Mouse (Mus musculus): Measurements from ENCODE around the gene Zfp202. TPM values are rescaled to one million over a fixed set of nuclear protein-coding genes. Genes with fewer than 3 reads are reported as not detected.

The Zfp202 gene
- polyA plus RNA-seq, 1 experiment from 2014 or later = 7.0 TPM

- DNase-seq (ENCODE audit: low spot score) = no peak
- H3K36me3 ChIP-seq = no peaks in the 10 kb centered on the region
- peaks cover 5% of the 10 kb centered on the region for H3K4me1 ChIP-seq
- H3K9me3 ChIP-seq (replicated peaks) = no peaks in the 10 kb centered on the region
- WGBS = 71% methylated on average over 4 of the region's 4 CpGs
- no peak overlapping the region for H3K4me3 ChIP-seq
- H3K27ac ChIP-seq (replicated peaks) = no peak overlapping the region
- no peaks in the 10 kb centered on the region for H3K27me3 ChIP-seq (ENCODE audit: low read depth, poor library complexity, severe bottlenecking)
Measured at GRCm38 (mm10) chr9:40224289-40224688, 32.2 kb downstream of the Zfp202 start.

- peak; percentile 50 for DNase-seq (ENCODE audit: low spot score)
- 73% methylated on average over 10 of the region's 10 CpGs for WGBS
- H3K27me3 ChIP-seq (ENCODE audit: low read depth, poor library complexity, severe bottlenecking) = 0 out of 2 replicates have a peak, but pooled peaks cover 4% of the 10 kb centered on the region
- H3K4me3 ChIP-seq = no peak overlapping the region
- no peak overlapping the region for H3K27ac ChIP-seq (replicated peaks)
- no peaks in the 10 kb centered on the region for H3K36me3 ChIP-seq
- peaks cover 8% of the 10 kb centered on the region for H3K4me1 ChIP-seq
- H3K9me3 ChIP-seq (replicated peaks) = peaks cover 3% of the 10 kb centered on the region; the same call in 1 of the 2 replicates
Measured at GRCm38 (mm10) chr9:40227874-40228789, 36.0 kb downstream of the Zfp202 start.

GRCm38 (mm10) chr9:40228804-40229331 lies 36.8 kb downstream of the Zfp202 start:
- 58% methylated on average over 6 of the region's 6 CpGs for WGBS
- Histone ChIP-seq H3K27me3 (ENCODE audit: low read depth, poor library complexity, severe bottlenecking) (0 out of 2 replicates have a peak, but pooled peaks cover 4% of the 10 kb centered on the region), H3K4me3 (no peak overlapping the region), H3K9me3 (replicated peaks) (peaks cover 3% of the 10 kb centered on the region; the same call in 1 of the 2 replicates), H3K27ac (replicated peaks) (no peak overlapping the region), H3K36me3 (no peaks in the 10 kb centered on the region), H3K4me1 (peaks cover 8% of the 10 kb centered on the region)
- DNase-seq (ENCODE audit: low spot score) = no peak

GRCm38 (mm10) chr9:40229479-40229878 lies 37.4 kb downstream of the Zfp202 start:
- no peaks in the 10 kb centered on the region for H3K36me3 ChIP-seq
- WGBS = 77% methylated on average over 5 of the region's 5 CpGs
- H3K4me1 ChIP-seq = peaks cover 10% of the 10 kb centered on the region
- H3K9me3 ChIP-seq (replicated peaks) = peaks cover 3% of the 10 kb centered on the region; the same call in 1 of the 2 replicates
- no peak overlapping the region for H3K27ac ChIP-seq (replicated peaks)
- H3K27me3 ChIP-seq (ENCODE audit: low read depth, poor library complexity, severe bottlenecking) = 0 out of 2 replicates have a peak, but pooled peaks cover 4% of the 10 kb centered on the region
- H3K4me3 ChIP-seq = no peak overlapping the region
- no peak for DNase-seq (ENCODE audit: low spot score)

GRCm38 (mm10) chr9:40231019-40231418 lies 38.9 kb downstream of the Zfp202 start:
- H3K4me3 ChIP-seq = no peak overlapping the region
- H3K36me3 ChIP-seq = no peaks in the 10 kb centered on the region

GRCm38 (mm10) chr9:40234233-40235072 lies 42.3 kb downstream of the Zfp202 start:
- Histone ChIP-seq H3K36me3 (no peaks in the 10 kb centered on the region), H3K4me1 (peaks cover 11% of the 10 kb centered on the region), H3K9me3 (replicated peaks) (peaks cover 3% of the 10 kb centered on the region; the same call in 1 of the 2 replicates), H3K4me3 (no peak overlapping the region), H3K27ac (replicated peaks) (no peak overlapping the region), H3K27me3 (ENCODE audit: low read depth, poor library complexity, severe bottlenecking) (0 out of 2 replicates have a peak, but pooled peaks cover 4% of the 10 kb centered on the region)
- 69% methylated on average over 10 of the region's 10 CpGs for WGBS
- no peak for DNase-seq (ENCODE audit: low spot score)

More at GRCm38 (mm10) chr9:40231019-40231418, 38.9 kb downstream of the Zfp202 start:
- 92% methylated on average over 3 of the region's 3 CpGs for WGBS
- no peak overlapping the region for H3K27ac ChIP-seq (replicated peaks)
- H3K4me1 ChIP-seq = peaks cover 18% of the 10 kb centered on the region
- no peak for DNase-seq (ENCODE audit: low spot score)
- 0 out of 2 replicates have a peak, but pooled peaks cover 4% of the 10 kb centered on the region for H3K27me3 ChIP-seq (ENCODE audit: low read depth, poor library complexity, severe bottlenecking)
- H3K9me3 ChIP-seq (replicated peaks) = peaks cover 3% of the 10 kb centered on the region; the same call in 1 of the 2 replicates

- H3K27me3 ChIP-seq (ENCODE audit: low read depth, poor library complexity, severe bottlenecking) = peaks cover 9% of the 10 kb centered on the region
- H3K4me3 ChIP-seq = no peak overlapping the region
- no peak overlapping the region for H3K27ac ChIP-seq (replicated peaks)
- peaks cover 17% of the 10 kb centered on the region for H3K4me1 ChIP-seq
- WGBS = 92% methylated on average over 7 of the region's 7 CpGs
- no peaks in the 10 kb centered on the region for H3K36me3 ChIP-seq
- DNase-seq (ENCODE audit: low spot score) = no peak
- H3K9me3 ChIP-seq (replicated peaks) = peaks cover 3% of the 10 kb centered on the region; the same call in 1 of the 2 replicates
Measured at GRCm38 (mm10) chr9:40235220-40235619, 43.1 kb downstream of the Zfp202 start.

GRCm38 (mm10) chr9:40239749-40240148 lies 47.6 kb downstream of the Zfp202 start:
- Histone ChIP-seq H3K4me1 (peaks cover 36% of the 10 kb centered on the region), H3K4me3 (no peak overlapping the region), H3K27ac (replicated peaks) (no peak overlapping the region), H3K27me3 (ENCODE audit: low read depth, poor library complexity, severe bottlenecking) (peaks cover 17% of the 10 kb centered on the region), H3K9me3 (replicated peaks) (no peaks in the 10 kb centered on the region), H3K36me3 (no peaks in the 10 kb centered on the region)
- DNase-seq (ENCODE audit: low spot score) = no peak
- WGBS = 19% methylated on average over 4 of the region's 4 CpGs

GRCm38 (mm10) chr9:40240311-40240710 lies 48.2 kb downstream of the Zfp202 start:
- 15% methylated on average over 5 of the region's 5 CpGs for WGBS
- no peak overlapping the region for H3K4me3 ChIP-seq
- H3K27ac ChIP-seq (replicated peaks) = peak overlapping the region; percentile 85; the same call in 1 of the 2 replicates
- H3K4me1 ChIP-seq = peaks cover 30% of the 10 kb centered on the region
- peaks cover 17% of the 10 kb centered on the region for H3K27me3 ChIP-seq (ENCODE audit: low read depth, poor library complexity, severe bottlenecking)
- H3K9me3 ChIP-seq (replicated peaks) = no peaks in the 10 kb centered on the region
- no peaks in the 10 kb centered on the region for H3K36me3 ChIP-seq
- no peak for DNase-seq (ENCODE audit: low spot score)

- Histone ChIP-seq H3K9me3 (replicated peaks) (no peaks in the 10 kb centered on the region), H3K4me1 (peaks cover 30% of the 10 kb centered on the region), H3K27me3 (ENCODE audit: low read depth, poor library complexity, severe bottlenecking) (peaks cover 17% of the 10 kb centered on the region), H3K36me3 (no peaks in the 10 kb centered on the region), H3K27ac (replicated peaks) (peak overlapping the region; percentile 85), H3K4me3 (peak overlapping the region; percentile 56)
- 1% methylated on average over 15 of the region's 15 CpGs for WGBS
- peak; percentile 75 for DNase-seq (ENCODE audit: low spot score)
Measured at GRCm38 (mm10) chr9:40241223-40241801, 49.2 kb downstream of the Zfp202 start.

GRCm38 (mm10) chr9:40241951-40242888 lies 50.1 kb downstream of the Zfp202 start:
- Histone ChIP-seq H3K27ac (replicated peaks) (peak overlapping the region; percentile 85), H3K4me3 (peak overlapping the region; percentile 56), H3K36me3 (no peaks in the 10 kb centered on the region), H3K4me1 (peaks cover 30% of the 10 kb centered on the region), H3K27me3 (ENCODE audit: low read depth, poor library complexity, severe bottlenecking) (peaks cover 17% of the 10 kb centered on the region), H3K9me3 (replicated peaks) (no peaks in the 10 kb centered on the region)
- DNase-seq (ENCODE audit: low spot score) = peak; percentile 33
- WGBS = 53% methylated on average over 13 of the region's 13 CpGs
